Mouse (Mus musculus) limb, embryonic 15.5 days (tissue): ENCODE data around the gene 6720489N17Rik. TPM values are rescaled to one million over a fixed set of nuclear protein-coding genes. Genes with fewer than 3 reads are reported as not detected.
A peak's percentile ranks its signal among the peaks of the same experiment; 100 is the strongest.
"Not testable (repeated sequence)": the region's sequence is repeated elsewhere in the genome, so short reads cannot be mapped to it uniquely, and the experiment has no call there.

ENCODE experiments used
- ATAC-seq: fragments of 200-750 bp; cut with Nextera tagmentation; 2 replicates; pipeline ENCODE4 v1.8.0; 2017; ENCODE audit warnings: low read depth, moderate TSS enrichment; ENCODE audit not compliant: insufficient number of reproducible peaks, low FRiP score, low TSS enrichment
- H3K27ac ChIP-seq: fragments of 300-500 bp; sonication (generic); 2 replicates; pipeline ENCODE4 v1.5.1; 2015; ENCODE audit warnings: moderate library complexity, mild to moderate bottlenecking, inconsistent platforms
- H3K27me3 ChIP-seq: fragments of 300-500 bp; sonication (generic); 2 replicates; pipeline ENCODE4 v1.6.1; 2015; ENCODE audit warnings: inconsistent platforms
- H3K36me3 ChIP-seq: fragments of 300-500 bp; sonication (generic); 2 replicates; pipeline ENCODE4 v1.6.1; 2015; ENCODE audit warnings: inconsistent platforms
- H3K4me1 ChIP-seq: fragments of 300-500 bp; sonication (generic); 2 replicates; pipeline ENCODE4 v1.6.1; 2015; ENCODE audit warnings: inconsistent platforms
- H3K4me2 ChIP-seq: fragments of 300-500 bp; sonication (generic); 2 replicates; pipeline ENCODE4 v1.6.1; 2015; ENCODE audit warnings: mild to moderate bottlenecking, inconsistent platforms
- H3K4me3 ChIP-seq: fragments of 300-500 bp; sonication (generic); 2 replicates; pipeline ENCODE4 v1.5.1; 2015; ENCODE audit warnings: mild to moderate bottlenecking, inconsistent platforms
- H3K9ac ChIP-seq: fragments of 300-500 bp; sonication (generic); 2 replicates; pipeline ENCODE4 v1.6.1; 2015; ENCODE audit warnings: inconsistent platforms
- H3K9me3 ChIP-seq: fragments of 300-500 bp; sonication (generic); 2 replicates; pipeline ENCODE4 v1.6.1; 2016; ENCODE audit warnings: inconsistent platforms
- WGBS: fragments of 180-500 bp; shearing (Covaris S2); methylation state at CpG from one replicate; pipeline ENCODE4 v1.1.7; 2015; 5-methylcytosine and 5-hydroxymethylcytosine counted together
- polyA plus RNA-seq: library from polyadenylated mRNA; unstranded; fragments of >200 nt; fragmentation: Nextera tagmentation; extraction: Ambion mirVana; gene quantifications from 2 replicates; pipeline ENCODE4 v1.2.1, GENCODE M21; 2015

The 6720489N17Rik gene
- polyA plus RNA-seq: 10.6 and 10.9 TPM in 2 replicates

GRCm38 (mm10) chr13:62623577-62624276 is at the start of gene 6720489N17Rik:
Gene 6720489N17Rik, minus strand, starts transcription at chr13:62624182.
- not testable (repeated sequence) for H3K27ac ChIP-seq, H3K9me3 ChIP-seq, H3K27me3 ChIP-seq, H3K4me1 ChIP-seq, H3K36me3 ChIP-seq
- Histone ChIP-seq H3K4me3 (peak within 1 kb of the TSS; percentile 54), H3K9ac (peak within 1 kb of the TSS; percentile 39), H3K4me2 (peak within 1 kb of the TSS; percentile 52)
- under 1% methylated on average over 15 of the region's 15 CpGs for WGBS
- ATAC-seq: peak; percentile 93

GRCm38 (mm10) chr13:62653369-62653743 is 29.4 kb upstream of the 6720489N17Rik start:
- H3K36me3 ChIP-seq: no peaks in the 10 kb centered on the region
- 0 out of 2 replicates have a peak overlapping the region, but pooled peaks have one; percentile 42 for H3K9ac ChIP-seq
- H3K27ac ChIP-seq: no peak overlapping the region
- H3K4me2 ChIP-seq: peak overlapping the region; percentile 50
- H3K4me3 ChIP-seq: peak overlapping the region; percentile 60
- WGBS: 26% methylated on average over 8 of the region's 8 CpGs
- no peaks in the 10 kb centered on the region for H3K27me3 ChIP-seq
- no peaks in the 10 kb centered on the region; the same call in 1 of the 2 replicates for H3K9me3 ChIP-seq
- no peak for ATAC-seq
- no peaks in the 10 kb centered on the region for H3K4me1 ChIP-seq

GRCm38 (mm10) chr13:62652681-62653368 is 28.8 kb upstream of the 6720489N17Rik start:
- peak; percentile 81; the same call in 1 of the 2 replicates for ATAC-seq

GRCm38 (mm10) chr13:62627071-62627470 is 3.1 kb upstream of the 6720489N17Rik start:
- ATAC-seq, H3K36me3 ChIP-seq, H3K9me3 ChIP-seq, H3K4me3 ChIP-seq, H3K9ac ChIP-seq, H3K27ac ChIP-seq, H3K4me2 ChIP-seq, H3K27me3 ChIP-seq, H3K4me1 ChIP-seq: not testable (repeated sequence)
- 42% methylated on average over 1 of the region's 1 CpGs for WGBS

More at GRCm38 (mm10) chr13:62652681-62653368, 28.8 kb upstream of the 6720489N17Rik start:
- H3K36me3 ChIP-seq, H3K27me3 ChIP-seq, H3K27ac ChIP-seq, H3K4me1 ChIP-seq, H3K9me3 ChIP-seq: not testable (repeated sequence)
- Histone ChIP-seq H3K9ac (peak overlapping the region; percentile 42; the same call in 1 of the 2 replicates), H3K4me2 (peak overlapping the region; percentile 50), H3K4me3 (peak overlapping the region; percentile 60)
- 1% methylated on average over 16 of the region's 16 CpGs for WGBS

- not testable (repeated sequence) for H3K27ac ChIP-seq, H3K27me3 ChIP-seq, H3K4me1 ChIP-seq, H3K9ac ChIP-seq, H3K36me3 ChIP-seq, H3K9me3 ChIP-seq, ATAC-seq
- Histone ChIP-seq H3K4me2 (peak overlapping the region; percentile 52), H3K4me3 (peak overlapping the region; percentile 54)
- 6% methylated on average over 7 of the region's 7 CpGs for WGBS
Measured at GRCm38 (mm10) chr13:62624277-62624665, 289 bp upstream of the 6720489N17Rik start.

GRCm38 (mm10) chr13:62617449-62617848 is 6.5 kb downstream of the 6720489N17Rik start:
- ATAC-seq, H3K4me1 ChIP-seq, H3K4me3 ChIP-seq, H3K27ac ChIP-seq, H3K4me2 ChIP-seq, H3K9ac ChIP-seq, H3K36me3 ChIP-seq, H3K27me3 ChIP-seq, H3K9me3 ChIP-seq: not testable (repeated sequence)
- 93% methylated on average over 4 of the region's 4 CpGs for WGBS

GRCm38 (mm10) chr13:62571099-62571498 is 52.9 kb downstream of the 6720489N17Rik start, which contains the start of gene Zfp934:
Gene Zfp934, minus strand, starts transcription at chr13:62571199.
- not testable (repeated sequence) for H3K27ac ChIP-seq, H3K27me3 ChIP-seq, H3K9ac ChIP-seq, H3K4me3 ChIP-seq, H3K4me2 ChIP-seq, H3K4me1 ChIP-seq, H3K9me3 ChIP-seq, H3K36me3 ChIP-seq, ATAC-seq
- 86% methylated on average over 4 of the region's 6 CpGs for WGBS

GRCm38 (mm10) chr13:62561696-62562095 is 62.3 kb downstream of the 6720489N17Rik start:
- H3K4me1 ChIP-seq, H3K9me3 ChIP-seq, H3K9ac ChIP-seq, H3K27me3 ChIP-seq, H3K4me2 ChIP-seq, H3K36me3 ChIP-seq, ATAC-seq, H3K27ac ChIP-seq, H3K4me3 ChIP-seq: not testable (repeated sequence)
- WGBS: 19% methylated on average over 1 of the region's 1 CpGs

GRCm38 (mm10) chr13:62558189-62559110 is 65.5 kb downstream of the 6720489N17Rik start, which contains the start of gene Zfp935:
Gene Zfp935, minus strand, starts transcription at chr13:62558511.
- 5% methylated on average over 27 of the region's 27 CpGs for WGBS
- peak within 1 kb of the TSS; percentile 39; the same call in 1 of the 2 replicates for H3K9ac ChIP-seq
- H3K4me3 ChIP-seq: peak within 1 kb of the TSS; percentile 50
- H3K4me1 ChIP-seq, ATAC-seq, H3K27me3 ChIP-seq: not testable (repeated sequence)
- H3K27ac ChIP-seq: peak within 1 kb of the TSS; percentile 61; the same call in 1 of the 2 replicates
- H3K4me2 ChIP-seq: peak within 1 kb of the TSS; percentile 39
- peaks cover 12% of the 10 kb centered on the region; the same call in 1 of the 2 replicates for H3K9me3 ChIP-seq
- peaks cover 16% of the 10 kb centered on the region for H3K36me3 ChIP-seq
